Mouse (Mus musculus): ENCODE data around the gene Pdcd11. TPM values are rescaled to one million over a fixed set of nuclear protein-coding genes. Genes with fewer than 3 reads are reported as not detected.

The Pdcd11 gene
- polyA plus RNA-seq, 1 experiment from 2014 or later, result 7.3 TPM

DNA sequence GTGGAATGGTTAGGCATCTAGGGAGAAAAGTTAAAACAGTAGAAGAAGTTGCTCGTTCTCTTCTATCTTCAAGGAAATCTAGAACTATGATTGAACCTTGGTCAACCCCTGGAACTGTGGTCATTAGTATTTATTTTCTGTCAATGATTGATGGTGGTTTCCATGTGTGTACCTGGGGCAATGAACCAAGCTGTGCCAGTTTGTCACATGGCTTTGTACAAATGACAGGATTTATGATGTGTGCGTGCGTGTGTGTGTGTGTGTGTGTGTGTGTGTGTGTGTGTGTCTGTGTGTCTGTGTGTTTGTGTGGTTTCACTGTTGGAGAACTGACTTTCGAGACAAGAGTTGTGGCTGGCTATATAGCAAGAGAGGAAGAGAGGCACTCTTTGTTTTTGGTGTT, 37.1 kb upstream of the Pdcd11 start:
- H3K4me2 ChIP-seq (ENCODE audit: low read length), result no peak overlapping the region
- WGBS, result 91% methylated on average over 4 of the region's 4 CpGs
- H3K4me1 ChIP-seq (ENCODE audit: control insufficient read depth, insufficient read depth, low read length), result peaks cover 13% of the 10 kb centered on the region
- no peak overlapping the region for H3K27ac ChIP-seq (replicated peaks; ENCODE audit: low read depth, low read length)
- no peak for ATAC-seq (ENCODE audit: low FRiP score, low TSS enrichment)
- no peaks in the 10 kb centered on the region for H3K9me3 ChIP-seq (ENCODE audit: control insufficient read depth, low read length)
- no peaks in the 10 kb centered on the region for H3K36me3 ChIP-seq (ENCODE audit: control insufficient read depth, insufficient read depth, low read length)
- no peak overlapping the region for H3K4me3 ChIP-seq (replicated peaks; ENCODE audit: low read depth, low read length)
- no peaks in the 10 kb centered on the region for H3K27me3 ChIP-seq (ENCODE audit: control insufficient read depth, insufficient read depth, low read length)
- no peak overlapping the region for H3K9ac ChIP-seq (replicated peaks; ENCODE audit: low read length)
- no peak for DNase-seq

DNA sequence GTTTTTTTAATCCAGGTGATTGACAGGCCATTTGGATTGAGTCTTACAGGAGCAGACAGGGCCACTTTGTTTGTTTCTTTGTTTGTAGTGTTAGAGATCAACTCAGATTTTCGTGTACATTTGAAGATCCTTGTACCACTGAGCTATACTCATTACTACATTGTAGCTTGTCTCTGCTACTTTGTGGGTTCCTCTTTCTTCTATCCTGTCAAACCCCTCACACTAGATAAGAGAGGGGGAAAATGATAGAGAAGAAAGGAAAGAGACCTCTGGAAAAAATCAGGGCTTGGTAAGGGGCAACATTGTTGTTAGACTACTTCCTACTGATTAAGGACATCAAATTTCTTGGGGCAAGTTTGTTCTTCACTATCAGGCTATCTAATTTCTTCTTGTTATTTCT, 32.9 kb upstream of the Pdcd11 start:
- no peaks in the 10 kb centered on the region for H3K36me3 ChIP-seq (ENCODE audit: control insufficient read depth, insufficient read depth, low read length)
- H3K9ac ChIP-seq (replicated peaks; ENCODE audit: low read length), result no peak overlapping the region
- H3K27ac ChIP-seq (replicated peaks; ENCODE audit: low read depth, low read length), result no peak overlapping the region
- WGBS, result 71% methylated on average over 1 of the region's 1 CpGs
- DNase-seq (no peak), ATAC-seq (ENCODE audit: low FRiP score, low TSS enrichment) (no peak)
- H3K4me1 ChIP-seq (ENCODE audit: control insufficient read depth, insufficient read depth, low read length), result no peaks in the 10 kb centered on the region
- no peaks in the 10 kb centered on the region for H3K27me3 ChIP-seq (ENCODE audit: control insufficient read depth, insufficient read depth, low read length)
- H3K4me2 ChIP-seq (ENCODE audit: low read length), result no peak overlapping the region
- H3K9me3 ChIP-seq (ENCODE audit: control insufficient read depth, low read length), result no peaks in the 10 kb centered on the region
- no peak overlapping the region for H3K4me3 ChIP-seq (replicated peaks; ENCODE audit: low read depth, low read length)

DNA sequence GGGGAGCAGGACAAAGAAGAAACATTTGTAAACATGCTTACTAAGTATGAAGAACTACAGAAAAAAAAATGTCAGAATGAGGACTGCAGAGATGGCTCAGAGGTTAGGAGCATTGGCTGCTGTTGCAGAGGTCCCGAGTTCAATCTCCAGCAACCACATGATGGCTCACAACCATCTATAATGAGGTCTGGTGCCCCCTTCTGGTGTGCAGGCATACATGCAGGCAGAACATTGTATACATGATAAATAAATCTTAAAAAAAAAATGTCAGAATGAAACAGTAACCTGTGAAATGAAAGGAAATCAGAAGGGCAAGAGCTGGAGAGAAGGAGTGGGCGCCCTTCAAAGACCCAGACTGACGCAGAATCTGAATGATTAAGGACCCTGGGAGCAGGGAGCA, 24.7 kb upstream of the Pdcd11 start:
- 95% methylated on average over 3 of the region's 3 CpGs for WGBS
- ATAC-seq (ENCODE audit: low FRiP score, low TSS enrichment) (no peak), DNase-seq (no peak)
- Histone ChIP-seq H3K4me3 (replicated peaks; ENCODE audit: low read depth, low read length) (no peak overlapping the region), H3K4me2 (ENCODE audit: low read length) (no peak overlapping the region), H3K27ac (replicated peaks; ENCODE audit: low read depth, low read length) (no peak overlapping the region), H3K27me3 (ENCODE audit: control insufficient read depth, insufficient read depth, low read length) (no peaks in the 10 kb centered on the region), H3K4me1 (ENCODE audit: control insufficient read depth, insufficient read depth, low read length) (peaks cover 8% of the 10 kb centered on the region; the same call in 1 of the 2 replicates), H3K36me3 (ENCODE audit: control insufficient read depth, insufficient read depth, low read length) (peaks cover 3% of the 10 kb centered on the region; the same call in 1 of the 2 replicates), H3K9ac (replicated peaks; ENCODE audit: low read length) (no peak overlapping the region), H3K9me3 (ENCODE audit: control insufficient read depth, low read length) (no peaks in the 10 kb centered on the region)

DNA sequence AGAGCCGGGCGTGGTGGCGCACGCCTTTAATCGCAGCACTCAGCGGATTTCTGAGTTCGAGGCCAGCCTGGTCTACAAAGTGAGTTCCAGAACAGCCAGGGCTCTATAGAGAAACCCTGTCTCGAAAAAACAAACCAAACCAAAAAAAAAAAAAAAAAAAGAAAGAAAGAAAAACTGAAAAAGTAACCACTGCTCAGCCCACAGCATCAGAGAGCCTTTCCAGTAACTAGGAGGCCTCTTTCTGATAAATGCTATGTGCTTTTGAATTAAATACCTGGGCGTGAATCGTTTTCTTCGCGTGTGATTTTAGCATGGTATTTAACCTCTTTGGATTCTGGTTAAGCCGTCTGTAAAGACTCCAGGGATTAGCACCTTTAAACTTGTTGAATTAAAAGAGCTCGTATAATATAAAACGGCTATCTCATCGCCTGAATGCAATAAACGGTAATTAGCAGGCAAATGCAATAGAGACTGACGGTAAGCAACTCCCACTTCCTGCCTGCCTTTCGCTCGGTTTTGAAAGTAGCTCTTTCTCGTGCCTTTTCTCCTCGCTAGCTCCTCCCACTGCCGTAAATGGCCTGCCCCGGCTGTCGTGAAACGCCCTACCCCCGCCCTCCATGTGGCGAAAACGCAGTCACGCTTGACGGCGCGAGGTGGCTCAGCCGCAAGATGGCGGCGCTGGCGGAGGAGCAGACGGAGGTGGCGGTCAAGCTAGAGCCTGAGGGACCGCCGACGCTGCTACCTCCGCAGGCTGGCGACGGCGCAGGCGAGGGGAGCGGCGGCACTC, 23.3 kb upstream of the Pdcd11 start, which contains the start of gene Taf5:
Taf5 (plus strand) TSS at position 651 of the 787 bp plus-strand sequence.
- no peaks in the 10 kb centered on the region for H3K9me3 ChIP-seq (ENCODE audit: control insufficient read depth, low read length)
- no peaks in the 10 kb centered on the region for H3K27me3 ChIP-seq (ENCODE audit: control insufficient read depth, insufficient read depth, low read length)
- ATAC-seq (ENCODE audit: low FRiP score, low TSS enrichment) (peak; percentile 84), DNase-seq (peak; percentile 98)
- whole genome bisulfite sequencing, result 11% methylated on average over 49 of the region's 49 CpGs
- peaks cover 16% of the 10 kb centered on the region for H3K36me3 ChIP-seq (ENCODE audit: control insufficient read depth, insufficient read depth, low read length)
- H3K4me1 ChIP-seq (ENCODE audit: control insufficient read depth, insufficient read depth, low read length), result peaks cover 8% of the 10 kb centered on the region; the same call in 1 of the 2 replicates
- H3K27ac ChIP-seq (replicated peaks; ENCODE audit: low read depth, low read length), result peak within 1 kb of the TSS; percentile 89
- H3K9ac ChIP-seq (replicated peaks; ENCODE audit: low read length), result peak within 1 kb of the TSS; percentile 88
- peak within 1 kb of the TSS; percentile 98 for H3K4me3 ChIP-seq (replicated peaks; ENCODE audit: low read depth, low read length)
- H3K4me2 ChIP-seq (ENCODE audit: low read length), result peak within 1 kb of the TSS; percentile 74

DNA sequence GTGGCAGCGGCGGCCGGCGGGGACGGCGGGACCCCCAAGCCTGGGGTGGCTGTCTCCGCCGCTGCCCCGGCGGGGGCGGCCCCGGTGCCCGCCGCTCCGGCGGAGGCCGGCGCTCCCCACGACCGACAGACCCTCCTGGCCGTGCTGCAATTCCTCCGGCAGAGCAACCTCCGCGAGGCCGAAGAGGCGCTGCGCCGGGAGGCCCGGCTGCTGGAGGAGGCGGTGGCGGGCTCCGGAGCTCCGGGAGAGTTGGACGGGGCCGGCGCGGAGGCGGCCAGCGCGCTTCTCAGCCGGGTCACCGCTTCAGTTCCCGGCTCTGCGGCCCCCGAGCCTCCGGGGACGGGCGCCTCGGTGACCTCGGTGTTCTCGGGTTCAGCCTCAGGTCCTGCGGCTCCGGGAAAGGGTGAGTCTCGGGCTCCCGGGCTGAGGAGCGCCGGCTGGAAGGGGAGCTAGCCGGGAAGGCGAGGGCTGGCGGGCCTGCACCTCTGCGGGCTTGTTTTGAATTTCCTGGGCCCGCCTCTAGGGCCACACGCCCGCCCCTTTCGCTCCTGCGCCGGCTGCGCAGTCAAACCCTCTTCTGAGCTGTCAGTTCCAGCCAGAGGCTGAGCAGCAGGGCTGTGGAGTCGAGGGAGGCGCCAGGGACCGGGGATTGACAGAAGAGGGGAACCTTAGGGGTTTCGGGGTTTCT, 22.5 kb upstream of the Pdcd11 start:
- ATAC-seq (ENCODE audit: low FRiP score, low TSS enrichment) (peak; percentile 93), DNase-seq (peak; percentile 88)
- Histone ChIP-seq H3K36me3 (ENCODE audit: control insufficient read depth, insufficient read depth, low read length) (peaks cover 23% of the 10 kb centered on the region), H3K4me2 (ENCODE audit: low read length) (peak overlapping the region; percentile 74), H3K9me3 (ENCODE audit: control insufficient read depth, low read length) (no peaks in the 10 kb centered on the region), H3K4me1 (ENCODE audit: control insufficient read depth, insufficient read depth, low read length) (peaks cover 8% of the 10 kb centered on the region; the same call in 1 of the 2 replicates), H3K27me3 (ENCODE audit: control insufficient read depth, insufficient read depth, low read length) (no peaks in the 10 kb centered on the region), H3K9ac (replicated peaks; ENCODE audit: low read length) (peak overlapping the region; percentile 88), H3K4me3 (replicated peaks; ENCODE audit: low read depth, low read length) (peak overlapping the region; percentile 98), H3K27ac (replicated peaks; ENCODE audit: low read depth, low read length) (peak overlapping the region; percentile 89)
- under 1% methylated on average over 72 of the region's 72 CpGs for WGBS

DNA sequence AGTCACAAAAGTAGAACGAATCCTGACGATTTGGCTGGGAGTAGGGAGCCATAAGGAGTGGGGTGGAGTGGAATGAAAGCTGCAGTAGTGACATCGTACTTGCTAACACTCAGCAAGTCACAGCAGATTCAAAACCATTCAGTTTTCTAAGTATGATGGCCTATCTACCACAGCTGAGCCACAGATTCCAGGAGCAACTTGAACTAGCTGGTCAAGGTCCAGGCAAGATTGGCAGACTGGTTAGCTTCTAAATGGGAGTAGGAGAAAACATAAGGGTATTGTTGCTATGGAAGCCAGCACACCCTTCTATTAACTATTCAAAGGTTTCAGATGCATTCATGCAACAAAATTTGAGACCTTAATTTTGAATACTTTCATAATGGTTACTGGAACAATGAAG, 2.3 kb upstream of the Pdcd11 start:
- Histone ChIP-seq H3K27ac (replicated peaks; ENCODE audit: low read depth, low read length) (no peak overlapping the region), H3K9ac (replicated peaks; ENCODE audit: low read length) (no peak overlapping the region), H3K27me3 (ENCODE audit: control insufficient read depth, insufficient read depth, low read length) (no peaks in the 10 kb centered on the region), H3K9me3 (ENCODE audit: control insufficient read depth, low read length) (no peaks in the 10 kb centered on the region), H3K4me3 (replicated peaks; ENCODE audit: low read depth, low read length) (no peak overlapping the region), H3K4me1 (ENCODE audit: control insufficient read depth, insufficient read depth, low read length) (peaks cover 11% of the 10 kb centered on the region), H3K4me2 (ENCODE audit: low read length) (no peak overlapping the region), H3K36me3 (ENCODE audit: control insufficient read depth, insufficient read depth, low read length) (peaks cover 29% of the 10 kb centered on the region)
- no peak for ATAC-seq (ENCODE audit: low FRiP score, low TSS enrichment)
- no peak for DNase-seq
- WGBS, result 94% methylated on average over 3 of the region's 3 CpGs

GRCm38 (mm10) chr19:47089718-47090525, 646 bp upstream of the Pdcd11 start:
- H3K9ac ChIP-seq (replicated peaks; ENCODE audit: low read length), result peak overlapping the region; percentile 96
- DNase-seq, result peak; percentile 8
- 3% methylated on average over 36 of the region's 36 CpGs for WGBS
- ATAC-seq (ENCODE audit: low FRiP score, low TSS enrichment), result peak; percentile 68
- H3K27me3 ChIP-seq (ENCODE audit: control insufficient read depth, insufficient read depth, low read length), result no peaks in the 10 kb centered on the region
- H3K36me3 ChIP-seq (ENCODE audit: control insufficient read depth, insufficient read depth, low read length), result peaks cover 28% of the 10 kb centered on the region
- peak overlapping the region; percentile 83 for H3K4me2 ChIP-seq (ENCODE audit: low read length)
- H3K4me3 ChIP-seq (replicated peaks; ENCODE audit: low read depth, low read length), result peak overlapping the region; percentile 93
- H3K4me1 ChIP-seq (ENCODE audit: control insufficient read depth, insufficient read depth, low read length), result peaks cover 11% of the 10 kb centered on the region
- peak overlapping the region; percentile 85 for H3K27ac ChIP-seq (replicated peaks; ENCODE audit: low read depth, low read length)
- H3K9me3 ChIP-seq (ENCODE audit: control insufficient read depth, low read length), result no peaks in the 10 kb centered on the region

GRCm38 (mm10) chr19:47101080-47101479, 10.5 kb downstream of the Pdcd11 start:
- no peaks in the 10 kb centered on the region for H3K27me3 ChIP-seq (ENCODE audit: control insufficient read depth, insufficient read depth, low read length)
- H3K9ac ChIP-seq (replicated peaks; ENCODE audit: low read length), result no peak overlapping the region
- WGBS, result 96% methylated on average over 5 of the region's 5 CpGs
- no peaks in the 10 kb centered on the region for H3K9me3 ChIP-seq (ENCODE audit: control insufficient read depth, low read length)
- H3K4me1 ChIP-seq (ENCODE audit: control insufficient read depth, insufficient read depth, low read length), result no peaks in the 10 kb centered on the region
- H3K4me2 ChIP-seq (ENCODE audit: low read length), result no peak overlapping the region
- ATAC-seq (ENCODE audit: low FRiP score, low TSS enrichment) (no peak), DNase-seq (no peak)
- H3K36me3 ChIP-seq (ENCODE audit: control insufficient read depth, insufficient read depth, low read length), result peaks cover 100% of the 10 kb centered on the region
- H3K4me3 ChIP-seq (replicated peaks; ENCODE audit: low read depth, low read length), result no peak overlapping the region
- no peak overlapping the region for H3K27ac ChIP-seq (replicated peaks; ENCODE audit: low read depth, low read length)
